Mouse (Mus musculus) T-helper 1 cell (primary cell): ENCODE data around the gene Rgs12.

Experiments
- in situ Hi-C: fragments of 300-600 bp; cut with MboI, MseI; formaldehyde crosslinking; loops from one replicate; pipeline ENCODE4 v1.15.1; 2025; ENCODE audit warnings: high pct_unique_total_duplicates

Rgs12 gene

GRCm38 (mm10) chr5:35071855-35072254, 122.6 kb downstream of the Rgs12 start:
- in situ Hi-C loops, result no loop called here

DNA sequence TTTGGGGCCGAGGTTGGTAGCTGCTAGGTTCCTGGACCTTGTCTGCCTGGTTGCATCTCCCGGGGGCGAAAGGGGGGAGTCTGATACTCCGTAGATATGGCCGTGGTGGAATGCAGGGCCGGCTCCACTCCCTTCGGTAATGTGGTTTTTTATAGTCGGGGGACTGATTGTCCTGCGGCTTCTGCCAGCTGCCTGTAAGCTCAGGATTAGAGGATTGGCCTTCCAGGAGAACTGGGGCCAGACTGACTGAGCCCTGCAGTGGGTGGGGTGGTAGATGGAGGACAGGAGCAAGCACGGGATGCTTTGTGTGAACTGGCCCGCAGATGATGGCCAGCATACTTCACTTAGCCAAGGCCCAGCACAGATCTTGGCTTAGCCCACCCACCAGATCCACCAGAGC, 124.0 kb downstream of the Rgs12 start:
- in situ Hi-C loops, result no loop called here

- in situ Hi-C loops, result no loop called here
These were observed 124.7 kb downstream of the Rgs12 start for GRCm38 (mm10) chr5:35073992-35074391.

- in situ Hi-C loops, result no loop called here
These were observed 127.1 kb downstream of the Rgs12 start for GRCm38 (mm10) chr5:35076369-35076768.

DNA sequence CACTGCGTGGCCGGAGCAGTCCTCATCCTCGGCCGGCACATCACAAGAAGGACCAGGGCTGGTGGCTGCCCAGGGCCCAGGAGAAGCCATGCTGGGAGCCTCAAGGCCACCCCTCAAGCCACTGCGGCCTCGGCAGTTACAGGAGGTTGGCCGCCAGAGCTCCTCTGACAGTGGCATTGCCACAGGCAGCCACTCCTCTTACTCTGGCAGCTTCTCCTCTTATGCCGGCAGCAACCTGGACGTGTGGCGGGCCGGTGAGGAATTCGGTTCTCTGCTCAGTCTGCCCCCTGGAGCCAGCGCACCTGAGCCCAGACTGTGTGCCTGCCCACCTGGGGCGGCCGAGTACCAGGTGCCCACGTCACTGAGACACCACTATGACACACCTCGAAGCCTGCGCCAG, 129.9 kb downstream of the Rgs12 start:
- in situ Hi-C loops, result no loop called here

- in situ Hi-C loops, result no loop called here
These were observed 135.7 kb downstream of the Rgs12 start for GRCm38 (mm10) chr5:35084913-35085312.

GRCm38 (mm10) chr5:35088785-35089613, 139.8 kb downstream of the Rgs12 start:
- in situ Hi-C loops, result no loop called here
